Mouse (Mus musculus): ENCODE measurements around the gene Gm44965. TPM values are rescaled to one million over a fixed set of nuclear protein-coding genes. Genes with fewer than 3 reads are reported as not detected.

Gene Gm44965
- polyA plus RNA-seq, 2 experiments: not detected

- 66% methylated on average over 2 of the region's 2 CpGs for WGBS (ENCODE audit: insufficient replicate concordance)
- no peaks in the 10 kb centered on the region for H3K36me3 ChIP-seq (replicated peaks; ENCODE audit: control insufficient read depth, insufficient read depth, low read depth)
- no peak overlapping the region for H3K4me3 ChIP-seq (ENCODE audit: insufficient read depth in 1 of 2, low read depth in 2 of 2, low read length in 2 of 2)
- H3K4me2 ChIP-seq (ENCODE audit: low read depth): no peak overlapping the region
- ATAC-seq (ENCODE audit: insufficient read depth) (no peak), DNase-seq (ENCODE audit: low read depth in 3 of 3, low spot score in 3 of 3) (no peak)
- H3K9ac ChIP-seq (replicated peaks): no peak overlapping the region
- TF ChIP-seq CTCF (IDR thresholded peaks at IDR 0.05; ENCODE audit: low read depth) (no peak), EP300 (IDR thresholded peaks at IDR 0.05; ENCODE audit: low read depth) (no peak)
- H3K27ac ChIP-seq: no peak overlapping the region
- H3K27me3 ChIP-seq (ENCODE audit: control insufficient read depth, insufficient read depth, low read length): no peaks in the 10 kb centered on the region
- H3K9me3 ChIP-seq (ENCODE audit: control insufficient read depth, low read length): no peaks in the 10 kb centered on the region
- 0 out of 4 replicates have a peak, but pooled peaks cover 0 to 1% of the 10 kb centered on the region in 2 experiments for H3K4me1 ChIP-seq (replicated peaks; ENCODE audit: control insufficient read depth in 2 of 2, insufficient read depth in 2 of 2, low read length in 1 of 2)
These were observed 53.9 kb downstream of the Gm44965 start for GRCm38 (mm10) chr6:48647611-48648010.

DNA sequence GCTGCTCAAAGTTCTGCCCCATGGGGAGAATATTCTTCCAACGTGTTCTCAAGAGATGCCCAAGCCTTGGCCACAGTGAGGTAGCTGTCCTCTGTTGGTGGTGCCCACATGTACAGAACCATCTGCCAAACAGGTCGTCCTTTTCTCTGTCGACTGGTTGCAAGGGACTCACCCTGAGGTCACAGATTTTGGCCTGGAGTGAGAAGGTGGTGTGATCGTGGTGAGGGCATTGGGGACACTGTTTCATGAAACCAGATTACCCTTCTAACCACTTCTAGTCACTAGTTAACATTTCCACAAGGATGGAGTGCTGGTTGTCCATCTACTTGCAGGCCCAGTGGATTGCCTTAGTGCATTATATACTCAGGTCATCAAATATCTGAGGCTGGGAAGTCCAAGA lies 55.0 kb downstream of the Gm44965 start:
- Histone ChIP-seq H3K4me1 (replicated peaks; ENCODE audit: control insufficient read depth in 2 of 2, insufficient read depth in 2 of 2, low read length in 1 of 2) (0 out of 4 replicates have a peak, but pooled peaks cover 0 to 1% of the 10 kb centered on the region in 2 experiments), H3K27ac (no peak overlapping the region), H3K36me3 (replicated peaks; ENCODE audit: control insufficient read depth, insufficient read depth, low read depth) (no peaks in the 10 kb centered on the region), H3K9ac (replicated peaks) (no peak overlapping the region), H3K4me3 (ENCODE audit: insufficient read depth in 1 of 2, low read depth in 2 of 2, low read length in 2 of 2) (no peak overlapping the region), H3K4me2 (ENCODE audit: low read depth) (no peak overlapping the region), H3K27me3 (ENCODE audit: control insufficient read depth, insufficient read depth, low read length) (no peaks in the 10 kb centered on the region), H3K9me3 (ENCODE audit: control insufficient read depth, low read length) (no peaks in the 10 kb centered on the region)
- 63% methylated on average over 4 of the region's 4 CpGs for WGBS (ENCODE audit: insufficient replicate concordance)
- no peak for TF ChIP-seq CTCF (IDR thresholded peaks at IDR 0.05; ENCODE audit: low read depth)
- TF ChIP-seq EP300 (IDR thresholded peaks at IDR 0.05; ENCODE audit: low read depth): no peak
- DNase-seq (ENCODE audit: low read depth in 3 of 3, low spot score in 3 of 3): no peak
- ATAC-seq (ENCODE audit: insufficient read depth): no peak

- no peak overlapping the region for H3K27ac ChIP-seq
- no peak for ATAC-seq (ENCODE audit: insufficient read depth)
- WGBS (ENCODE audit: insufficient replicate concordance): 71% methylated on average over 9 of the region's 9 CpGs
- DNase-seq (ENCODE audit: low read depth in 3 of 3, low spot score in 3 of 3): no peak
- 0 out of 4 replicates have a peak, but pooled peaks cover 0 to 1% of the 10 kb centered on the region in 2 experiments for H3K4me1 ChIP-seq (replicated peaks; ENCODE audit: control insufficient read depth in 2 of 2, insufficient read depth in 2 of 2, low read length in 1 of 2)
- no peak for TF ChIP-seq EP300 (IDR thresholded peaks at IDR 0.05; ENCODE audit: low read depth)
- TF ChIP-seq CTCF (IDR thresholded peaks at IDR 0.05; ENCODE audit: low read depth): no peak
- H3K4me3 ChIP-seq (ENCODE audit: insufficient read depth in 1 of 2, low read depth in 2 of 2, low read length in 2 of 2): no peak overlapping the region
- no peak overlapping the region for H3K4me2 ChIP-seq (ENCODE audit: low read depth)
- H3K9ac ChIP-seq (replicated peaks): no peak overlapping the region
- no peaks in the 10 kb centered on the region for H3K9me3 ChIP-seq (ENCODE audit: control insufficient read depth, low read length)
- no peaks in the 10 kb centered on the region for H3K36me3 ChIP-seq (replicated peaks; ENCODE audit: control insufficient read depth, insufficient read depth, low read depth)
- H3K27me3 ChIP-seq (ENCODE audit: control insufficient read depth, insufficient read depth, low read length): no peaks in the 10 kb centered on the region
These were observed 56.3 kb downstream of the Gm44965 start for GRCm38 (mm10) chr6:48650041-48650440.

DNA sequence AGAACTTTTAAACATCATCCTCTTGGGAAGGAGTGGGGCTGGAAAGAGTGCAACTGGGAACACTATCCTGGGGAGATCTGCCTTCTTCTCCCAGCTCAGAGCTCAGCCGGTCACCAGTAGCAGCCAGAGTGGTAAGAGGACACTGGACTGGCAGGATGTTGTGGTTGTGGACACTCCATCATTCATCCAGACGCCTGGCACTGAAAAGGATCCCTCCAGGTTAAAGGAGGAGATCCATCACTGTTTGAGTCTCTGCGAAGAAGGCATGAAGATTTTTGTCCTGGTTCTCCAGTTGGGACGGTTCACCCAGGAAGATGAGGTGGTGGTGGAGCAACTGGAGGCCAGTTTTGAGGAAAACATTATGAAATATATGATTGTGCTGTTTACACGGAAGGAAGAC lies 65.0 kb downstream of the Gm44965 start:
- Histone ChIP-seq H3K4me3 (ENCODE audit: insufficient read depth in 1 of 2, low read depth in 2 of 2, low read length in 2 of 2) (no peak overlapping the region), H3K27ac (no peak overlapping the region), H3K4me2 (ENCODE audit: low read depth) (no peak overlapping the region), H3K9me3 (ENCODE audit: control insufficient read depth, low read length) (no peaks in the 10 kb centered on the region), H3K36me3 (replicated peaks; ENCODE audit: control insufficient read depth, insufficient read depth, low read depth) (no peaks in the 10 kb centered on the region), H3K4me1 (replicated peaks; ENCODE audit: control insufficient read depth in 2 of 2, insufficient read depth in 2 of 2, low read length in 1 of 2) (no peaks in the 10 kb centered on the region), H3K27me3 (ENCODE audit: control insufficient read depth, insufficient read depth, low read length) (no peaks in the 10 kb centered on the region), H3K9ac (replicated peaks) (no peak overlapping the region)
- 48% methylated on average over 5 of the region's 5 CpGs for WGBS (ENCODE audit: insufficient replicate concordance)
- DNase-seq (ENCODE audit: low read depth in 3 of 3, low spot score in 3 of 3): no peak
- ATAC-seq (ENCODE audit: insufficient read depth): no peak
- TF ChIP-seq EP300 (IDR thresholded peaks at IDR 0.05; ENCODE audit: low read depth) (no peak), CTCF (IDR thresholded peaks at IDR 0.05; ENCODE audit: low read depth) (no peak)

- Histone ChIP-seq H3K9ac (replicated peaks) (no peak overlapping the region), H3K4me2 (ENCODE audit: low read depth) (no peak overlapping the region), H3K4me1 (replicated peaks; ENCODE audit: control insufficient read depth in 2 of 2, insufficient read depth in 2 of 2, low read length in 1 of 2) (peaks cover 2% of the 10 kb centered on the region in 2 experiments; a peak in 1 of 4 replicates), H3K36me3 (replicated peaks; ENCODE audit: control insufficient read depth, insufficient read depth, low read depth) (no peaks in the 10 kb centered on the region), H3K4me3 (ENCODE audit: insufficient read depth in 1 of 2, low read depth in 2 of 2, low read length in 2 of 2) (no peak overlapping the region), H3K9me3 (ENCODE audit: control insufficient read depth, low read length) (no peaks in the 10 kb centered on the region), H3K27ac (no peak overlapping the region), H3K27me3 (ENCODE audit: control insufficient read depth, insufficient read depth, low read length) (no peaks in the 10 kb centered on the region)
- ATAC-seq (ENCODE audit: insufficient read depth) (no peak), DNase-seq (ENCODE audit: low read depth in 3 of 3, low spot score in 3 of 3) (no peak)
- WGBS (ENCODE audit: insufficient replicate concordance): 59% methylated on average over 4 of the region's 4 CpGs
- TF ChIP-seq EP300 (IDR thresholded peaks at IDR 0.05; ENCODE audit: low read depth) (no peak), CTCF (IDR thresholded peaks at IDR 0.05; ENCODE audit: low read depth) (no peak)
These were observed 71.0 kb downstream of the Gm44965 start for GRCm38 (mm10) chr6:48664750-48665149.
